Mouse (Mus musculus) gastrocnemius, postnatal 25 days (tissue): ENCODE measurements at regions not wholly inside any gene's neighbourhood (a gene's known extent, or its start where the extent isn't known, plus 50 kb on each side); places are given as distances from the start of the nearest gene placed in this dataset.

Source experiments
- DNase-seq: peaks from one replicate; pipeline ENCODE4 v3.0.0; 2022

DNA sequence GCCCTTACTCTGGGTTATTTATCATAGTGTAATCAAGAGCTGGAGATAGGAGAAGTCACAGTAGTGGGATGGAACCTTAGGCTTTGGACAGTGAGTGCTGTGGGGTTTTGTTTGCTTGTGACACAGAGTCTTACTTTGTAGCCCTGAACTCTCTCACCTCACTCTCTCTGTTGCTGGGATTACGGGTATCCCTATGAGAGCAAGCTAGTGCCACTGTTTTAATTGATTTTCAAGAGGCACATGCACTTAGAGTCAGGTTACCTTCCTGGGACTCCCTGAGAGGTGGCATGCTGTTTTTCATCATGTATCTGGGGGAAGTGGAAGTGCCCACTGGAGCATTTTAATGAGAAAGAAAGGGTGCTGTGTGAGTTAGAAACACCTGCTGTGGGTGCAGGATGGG is 306.0 kb upstream of the Kazn start:
- DNase-seq, result no peak

DNA sequence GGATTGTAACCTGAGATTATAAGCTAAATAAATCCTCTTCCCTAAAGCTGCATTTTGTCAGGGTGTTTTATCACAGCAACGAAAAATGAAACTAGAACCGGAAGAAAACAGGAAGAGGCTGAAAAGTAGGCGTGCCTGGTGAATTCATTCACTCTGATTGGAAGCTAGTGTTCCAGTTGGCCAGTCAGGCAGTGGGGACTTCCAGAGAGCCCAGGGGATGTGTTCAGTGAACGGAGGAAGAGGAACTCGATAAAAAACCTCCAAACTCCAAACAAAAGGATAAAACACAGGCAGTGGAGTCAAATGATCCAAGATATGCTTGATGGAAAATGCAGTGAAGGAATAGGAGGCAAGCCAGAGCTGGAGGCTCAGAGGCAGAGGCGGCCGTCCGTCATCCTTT is 305.5 kb upstream of the Kazn start:
- peak; percentile 11 for DNase-seq

DNA sequence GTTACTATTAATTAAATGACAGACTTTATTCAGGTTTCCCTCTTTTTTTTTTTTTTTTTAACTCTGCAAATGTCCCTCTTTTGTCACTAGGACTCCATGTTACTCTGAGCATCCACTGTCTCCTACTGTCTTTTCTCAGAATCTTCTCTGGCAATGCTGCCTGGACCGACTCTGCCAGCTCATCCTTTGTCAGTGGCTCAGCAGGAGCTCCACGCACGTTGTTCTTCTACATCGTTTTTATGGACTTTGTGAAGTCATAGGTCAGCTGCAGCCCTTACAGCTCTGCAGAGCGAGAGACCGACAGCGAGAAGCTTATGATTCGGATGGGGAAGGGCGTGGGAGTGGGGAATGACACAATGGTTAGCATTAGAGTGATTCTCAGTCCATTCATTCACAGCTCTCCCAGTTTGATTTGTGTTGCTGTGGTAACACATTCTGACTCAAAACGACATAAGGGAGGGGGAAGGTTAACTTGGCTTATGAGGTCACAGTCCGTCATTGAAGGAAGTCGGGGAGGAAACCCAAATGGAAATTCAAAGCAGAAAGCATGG is 300.1 kb upstream of the Kazn start:
- DNase-seq, result no peak

DNA sequence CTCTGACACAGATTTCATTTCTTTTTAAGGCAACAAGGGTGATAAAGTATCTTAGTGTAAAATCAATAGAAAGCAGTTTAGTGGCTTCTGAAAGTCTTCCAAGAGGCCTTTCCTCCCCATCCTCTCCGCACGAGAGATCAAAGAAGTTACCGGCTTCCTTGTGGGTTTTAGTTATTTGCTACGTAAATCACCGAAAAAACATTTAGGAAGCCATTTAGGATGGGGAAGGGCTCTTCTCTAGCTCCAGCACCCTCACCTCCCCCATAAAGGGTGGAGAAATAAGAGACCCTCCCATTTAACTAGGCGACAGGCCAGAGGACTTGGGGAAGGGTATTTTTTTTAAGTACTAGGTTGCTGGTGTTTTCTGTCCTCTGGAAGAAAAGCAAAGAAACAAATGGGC is 287.9 kb upstream of the Kazn start:
- no peak for DNase-seq

DNA sequence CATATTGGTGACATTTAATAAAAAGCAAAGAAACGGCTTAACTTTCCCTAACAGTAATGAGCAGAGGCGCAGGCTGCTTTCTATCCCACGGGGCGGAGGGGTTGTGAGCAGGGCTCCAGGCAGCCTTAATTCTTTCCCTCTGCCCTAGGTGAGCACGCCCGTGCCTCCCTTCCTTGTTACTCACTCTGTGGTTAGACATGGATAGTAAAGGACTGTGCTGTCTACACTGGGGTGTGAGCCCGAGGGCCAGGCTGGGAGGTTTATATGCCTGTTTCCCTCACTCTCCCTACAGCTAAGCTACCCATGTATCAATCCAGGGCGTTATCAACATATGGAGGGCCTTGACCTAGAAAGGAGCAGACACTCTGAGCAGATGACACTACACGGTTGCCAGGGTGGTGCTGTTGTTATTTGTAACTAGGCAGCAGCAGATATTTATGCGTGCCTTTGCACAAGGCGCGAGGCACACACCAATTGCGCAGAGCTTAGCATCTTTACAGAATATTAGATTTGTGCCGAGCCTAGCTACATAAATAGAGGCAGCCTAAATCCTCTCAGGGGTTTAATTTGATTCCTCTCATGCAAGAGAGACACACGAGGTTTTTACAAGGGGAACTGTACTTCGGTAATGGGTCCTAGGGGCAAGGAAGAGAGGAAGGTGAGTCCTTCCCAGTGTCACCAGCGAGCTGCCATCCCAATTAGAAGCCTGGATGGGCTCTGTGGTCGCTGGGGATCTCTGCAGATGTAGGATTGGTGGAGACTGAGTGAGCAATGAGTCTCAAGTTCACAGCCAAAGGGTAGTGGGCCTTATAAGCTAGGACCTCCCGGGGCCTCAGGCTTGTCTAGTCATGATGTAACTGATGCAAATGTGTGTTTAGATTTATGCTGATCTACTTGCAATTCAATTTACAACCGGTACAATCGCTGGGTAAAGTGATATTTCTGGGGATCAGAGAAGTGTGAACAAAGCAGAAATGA is 278.6 kb upstream of the Kazn start:
- DNase-seq, result no peak

DNA sequence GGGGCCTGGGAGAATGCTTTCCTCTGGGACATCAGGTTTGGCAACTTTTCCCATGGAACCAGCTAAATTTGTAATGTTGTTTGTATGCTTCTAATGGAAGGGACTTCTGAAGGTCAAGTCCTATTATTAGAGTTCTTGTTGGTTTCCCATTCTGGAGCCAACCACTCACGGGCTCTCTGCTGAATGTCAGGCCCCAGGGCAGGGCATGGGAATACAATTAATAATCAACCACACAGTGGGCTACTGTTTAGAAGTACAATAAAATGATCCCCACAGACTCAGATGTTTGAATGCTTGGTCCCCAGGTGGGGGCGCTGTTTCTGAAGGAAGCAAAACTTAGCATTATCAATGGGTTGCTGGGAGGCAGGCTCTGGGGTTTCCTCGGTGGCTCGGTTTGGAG is 275.6 kb upstream of the Kazn start:
- no peak for DNase-seq

DNA sequence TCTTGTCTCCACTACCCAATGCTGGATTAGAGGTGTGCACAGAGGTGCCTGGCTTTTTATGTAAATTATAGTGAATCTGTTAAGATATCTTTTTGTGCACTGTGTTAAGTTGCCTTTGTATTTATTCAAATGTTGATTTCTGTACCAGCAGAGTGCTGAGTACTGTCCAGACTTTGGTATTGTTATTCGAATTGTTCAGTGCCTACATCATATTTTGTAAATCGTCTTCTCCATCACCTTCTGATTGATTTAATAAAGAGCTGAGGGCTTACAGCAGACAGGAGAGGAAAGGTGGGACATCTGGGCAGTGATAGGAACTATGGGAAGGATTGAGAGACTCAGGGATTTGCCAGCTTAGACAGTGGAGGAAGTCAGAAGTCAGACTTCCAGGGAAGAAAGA is 270.2 kb upstream of the Kazn start:
- DNase-seq, result no peak

DNA sequence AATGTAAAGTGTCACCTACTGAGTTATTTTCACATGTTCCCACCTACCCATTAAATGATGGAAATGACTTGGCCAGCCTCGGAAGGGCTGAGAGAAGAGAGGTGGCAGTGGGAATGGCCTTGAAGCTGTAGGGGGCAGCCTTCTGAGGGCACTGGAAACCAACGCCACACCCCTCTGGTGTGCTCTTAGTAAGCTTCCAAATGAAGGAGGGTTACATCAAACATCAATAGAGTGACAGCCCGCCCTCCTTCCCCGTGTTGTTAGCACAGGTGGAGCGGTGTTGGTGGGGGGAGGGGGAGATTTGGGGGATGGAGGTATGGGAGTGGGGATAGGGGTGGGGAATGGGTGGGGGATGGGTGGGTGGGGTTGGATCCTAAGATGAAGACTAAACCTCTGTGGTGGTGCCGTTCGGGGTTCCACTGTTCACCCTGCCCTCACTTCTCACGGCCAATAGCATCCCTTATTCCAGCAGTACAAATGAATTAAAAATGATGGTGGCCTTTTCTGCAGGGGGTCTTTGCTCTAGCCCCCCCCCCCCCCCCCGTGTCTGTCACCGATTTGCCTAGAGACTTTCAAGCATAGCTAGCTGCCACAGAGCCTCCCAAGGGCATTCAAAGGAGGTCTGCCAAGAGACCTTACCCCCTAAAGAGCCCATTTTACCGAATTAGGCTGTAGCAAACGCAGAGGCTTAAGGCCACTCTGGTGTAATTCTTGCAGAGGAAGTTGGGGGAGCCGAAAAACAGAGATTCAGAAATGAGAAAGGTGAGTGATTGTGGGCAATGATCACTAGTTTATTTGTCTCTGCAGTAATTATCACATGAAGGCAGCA is 267.4 kb upstream of the Kazn start:
- DNase-seq, result no peak

DNA sequence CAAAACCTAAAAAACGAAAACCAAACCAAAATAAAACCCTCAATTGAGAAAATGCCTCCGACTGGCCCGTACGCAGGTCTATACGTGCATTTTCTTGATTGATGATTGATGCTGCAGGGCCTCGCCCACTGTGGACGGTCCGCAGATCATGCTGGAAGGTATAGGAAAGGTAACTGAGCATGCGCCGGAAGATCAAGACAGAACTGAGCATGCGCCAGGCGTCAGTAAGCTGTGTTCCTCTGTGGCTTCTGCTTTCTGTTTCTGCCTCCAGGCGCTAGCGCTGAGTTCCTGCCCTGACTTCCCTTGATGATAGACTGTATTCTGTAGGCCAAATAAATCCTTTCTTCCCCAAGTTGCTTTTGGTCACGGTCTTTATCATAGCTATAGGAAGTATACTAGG is 264.6 kb upstream of the Kazn start:
- DNase-seq, result no peak

DNA sequence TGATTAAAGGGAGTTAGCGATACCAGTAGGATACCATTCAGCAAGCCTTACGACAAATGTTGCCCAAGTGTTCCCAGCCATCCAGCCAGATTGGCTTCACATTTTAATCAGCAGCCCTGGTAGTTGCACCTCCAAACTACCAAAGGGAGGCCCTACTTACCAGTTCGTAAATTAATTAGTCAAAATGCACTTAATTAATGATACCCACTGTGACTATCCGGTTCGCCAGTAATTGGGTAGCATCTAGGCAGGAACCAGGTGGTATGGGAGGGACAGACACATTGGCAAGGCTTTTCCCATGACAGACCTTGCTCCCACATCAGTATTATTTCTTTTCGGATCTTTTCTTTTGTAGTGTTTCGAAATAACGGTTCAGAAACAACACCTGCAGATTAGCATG is 262.0 kb upstream of the Kazn start:
- DNase-seq, result no peak

DNA sequence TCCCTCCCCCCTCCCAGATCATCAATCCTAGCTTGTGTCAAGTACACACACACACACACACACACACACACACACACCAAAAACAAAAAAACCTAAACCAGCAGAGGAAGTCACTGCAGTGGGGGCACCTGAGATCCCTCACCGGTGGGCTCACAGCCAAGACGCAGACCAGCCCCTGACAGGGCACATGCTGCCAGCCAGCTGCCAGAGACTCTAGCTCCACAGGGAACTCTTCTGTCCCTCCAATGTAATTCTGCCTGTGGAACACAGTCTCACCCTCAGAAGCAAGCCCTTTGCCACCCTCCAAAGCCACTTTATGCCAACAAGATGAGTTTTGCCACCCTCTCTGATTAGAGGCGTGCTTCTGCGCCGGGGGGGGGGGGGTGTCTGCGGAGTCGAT is 261.3 kb upstream of the Kazn start:
- no peak for DNase-seq

DNA sequence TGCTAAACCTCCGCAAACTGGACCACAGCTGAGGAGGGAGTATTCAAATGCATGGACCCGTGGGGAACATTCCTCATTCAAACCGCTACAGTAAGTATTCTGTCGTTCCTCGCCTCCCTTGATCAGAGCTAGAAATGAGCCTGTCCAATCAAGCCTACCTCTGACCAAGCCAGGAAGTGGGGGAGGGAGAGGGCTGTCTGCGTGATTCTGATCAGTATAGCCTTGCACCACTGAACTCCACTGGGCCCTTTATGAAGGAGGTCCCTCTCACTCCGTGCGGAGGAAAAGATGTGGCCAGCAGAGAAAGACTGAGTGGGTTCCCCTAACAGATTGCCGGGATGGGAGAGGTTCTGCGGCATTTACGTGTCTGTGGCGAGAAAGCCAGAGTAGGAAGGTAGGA is 257.4 kb upstream of the Kazn start:
- no peak for DNase-seq

DNA sequence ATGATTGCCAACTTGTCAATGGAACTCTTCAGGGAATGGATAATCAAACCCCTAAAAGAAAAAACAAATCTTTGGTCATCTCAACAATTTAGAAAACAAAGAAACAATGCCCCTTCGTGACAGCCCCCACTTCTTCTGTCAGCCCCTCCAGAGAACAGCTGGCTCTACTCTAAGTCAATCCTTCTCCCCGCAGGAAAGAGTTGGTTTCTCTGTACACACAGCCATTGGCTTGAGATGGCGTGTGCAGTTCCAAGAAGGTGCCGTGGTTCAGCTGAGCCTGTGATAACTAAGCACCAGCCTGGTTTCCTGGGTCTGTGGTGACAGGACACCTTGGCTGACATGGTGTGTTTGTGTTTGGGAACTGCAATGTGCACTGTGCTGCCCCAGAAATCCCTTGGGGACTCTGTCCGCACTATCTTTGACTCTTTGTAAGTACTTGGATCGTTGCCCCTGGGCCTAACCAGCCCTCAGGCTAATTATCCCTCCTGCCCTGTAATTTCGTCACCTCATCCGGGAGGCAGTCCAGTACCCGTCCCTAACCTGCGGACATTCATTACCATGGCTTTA is 253.8 kb upstream of the Kazn start:
- DNase-seq, result no peak

DNA sequence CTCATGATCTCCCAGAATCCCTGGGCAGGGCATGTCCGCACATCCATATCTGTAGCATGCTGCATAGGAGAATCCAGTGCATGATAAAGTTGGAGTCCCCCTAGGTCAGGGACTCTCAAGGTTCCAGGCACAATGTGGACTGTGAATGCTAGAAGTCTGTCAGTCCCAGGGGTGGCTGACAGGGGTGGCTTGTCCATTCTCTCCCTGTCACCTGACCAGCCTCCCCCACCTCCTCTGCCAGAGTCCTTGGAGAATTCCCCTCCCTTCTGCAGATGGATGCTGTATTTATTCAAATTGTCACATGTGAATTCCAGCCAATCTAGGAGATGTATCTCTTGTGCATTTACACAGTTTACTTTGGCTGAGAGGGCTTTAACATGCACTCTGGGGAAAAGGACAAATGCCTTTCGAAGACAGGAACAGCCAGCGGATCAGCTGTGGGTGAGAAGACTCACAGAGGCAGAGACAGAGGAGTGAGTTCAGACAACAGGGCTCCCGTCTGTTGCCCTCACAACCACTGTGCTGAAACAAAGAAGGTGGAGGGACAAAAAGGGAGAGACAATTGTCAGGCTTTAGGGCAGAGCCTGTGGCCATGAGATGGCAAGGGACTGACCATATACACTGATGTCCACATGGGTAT is 246.7 kb upstream of the Kazn start:
- DNase-seq, result no peak

DNA sequence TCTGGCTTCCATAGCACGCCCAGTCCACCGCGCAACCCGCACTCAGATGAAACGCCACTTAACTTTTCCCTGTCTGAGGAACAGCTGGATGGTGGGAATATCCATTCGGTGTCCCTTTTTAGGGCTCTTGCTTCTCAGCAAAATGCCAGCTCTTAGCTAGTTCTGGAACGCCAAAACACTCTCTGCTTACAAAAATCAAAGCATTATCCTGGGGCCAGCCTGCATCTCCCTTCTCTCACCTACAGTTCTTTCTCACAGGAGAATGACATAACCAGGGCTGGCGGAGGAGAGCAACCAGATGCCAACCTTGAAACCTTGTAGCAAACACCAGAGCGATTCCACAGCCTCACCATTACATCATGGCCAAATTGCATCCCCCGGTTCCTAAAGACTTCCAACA is 236.4 kb upstream of the Kazn start:
- DNase-seq, result no peak

DNA sequence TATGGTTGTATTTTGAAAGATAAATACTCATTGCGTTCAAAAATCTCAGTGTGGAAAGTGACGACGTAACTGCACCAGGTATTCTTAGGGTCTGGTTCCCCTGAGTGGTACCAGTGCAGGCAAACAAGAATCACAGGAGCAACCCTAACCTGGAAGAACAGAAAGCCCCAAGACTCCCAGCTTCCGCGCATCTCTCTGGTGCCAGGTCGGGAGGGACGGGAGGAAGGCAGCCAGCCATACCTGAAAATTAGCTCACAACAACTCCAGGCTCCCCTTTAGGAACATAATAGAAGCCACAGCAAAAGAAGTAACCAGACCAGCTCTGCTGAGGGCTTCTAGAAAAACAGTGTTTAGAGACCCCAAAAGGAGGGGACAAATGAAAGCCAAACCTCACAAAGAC is 235.4 kb upstream of the Kazn start:
- DNase-seq, result no peak

DNA sequence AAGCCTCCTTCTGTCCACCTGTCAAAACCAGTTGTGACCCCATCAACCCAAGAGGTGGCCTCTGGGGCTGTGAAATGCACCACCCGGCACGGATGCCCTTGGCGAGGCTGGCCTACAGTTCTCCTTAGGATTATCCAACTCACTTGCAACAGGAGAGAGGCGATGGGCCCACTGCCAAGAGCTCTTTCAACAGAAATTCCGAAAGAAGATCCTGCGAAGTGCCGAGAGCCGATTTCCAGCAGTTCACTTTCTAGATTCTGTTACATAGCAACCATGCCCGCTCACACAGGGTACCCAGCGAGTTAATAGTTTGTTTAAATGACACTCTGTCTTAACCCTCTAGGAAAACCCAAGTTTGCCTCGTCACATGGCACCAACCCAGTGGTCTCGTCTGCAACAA is 234.8 kb upstream of the Kazn start:
- DNase-seq, result no peak

DNA sequence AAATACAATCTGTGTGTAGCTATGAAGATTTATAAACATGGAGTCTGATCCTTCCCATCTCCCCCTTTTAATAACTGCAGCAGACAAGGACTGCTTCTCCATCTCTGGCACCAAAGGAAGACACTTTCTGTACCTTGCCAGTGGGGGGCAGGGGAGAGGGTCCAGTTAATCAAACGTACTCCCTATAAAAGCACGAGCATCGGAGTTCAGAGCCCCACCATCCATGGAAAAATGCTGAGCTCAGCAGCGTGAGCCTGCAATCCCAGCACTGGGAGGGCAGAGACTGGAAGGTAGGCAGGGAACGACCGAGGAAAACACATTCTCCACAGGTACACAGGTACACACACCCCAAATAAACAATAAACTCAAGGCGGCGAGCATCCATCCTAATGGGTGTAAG is 234.1 kb upstream of the Kazn start:
- no peak for DNase-seq

DNA sequence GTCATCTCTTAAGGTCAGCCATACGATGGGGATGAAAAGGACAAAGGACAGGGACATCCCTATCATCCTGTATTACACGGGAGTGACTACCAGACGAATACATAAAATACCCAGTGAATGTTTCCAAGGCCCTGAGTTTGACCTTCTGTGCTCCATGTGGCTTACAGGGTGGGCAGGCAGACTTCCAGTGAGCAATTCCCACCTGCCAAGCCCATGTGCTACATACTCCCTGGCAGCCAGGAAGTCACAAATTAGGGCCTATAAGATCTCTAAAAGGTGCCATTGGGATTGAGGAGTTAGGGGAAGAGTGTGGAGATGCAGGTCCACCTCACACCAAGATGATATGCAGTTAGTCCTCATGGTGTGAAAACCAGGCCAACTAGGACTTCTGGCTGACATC is 233.1 kb upstream of the Kazn start:
- no peak for DNase-seq

DNA sequence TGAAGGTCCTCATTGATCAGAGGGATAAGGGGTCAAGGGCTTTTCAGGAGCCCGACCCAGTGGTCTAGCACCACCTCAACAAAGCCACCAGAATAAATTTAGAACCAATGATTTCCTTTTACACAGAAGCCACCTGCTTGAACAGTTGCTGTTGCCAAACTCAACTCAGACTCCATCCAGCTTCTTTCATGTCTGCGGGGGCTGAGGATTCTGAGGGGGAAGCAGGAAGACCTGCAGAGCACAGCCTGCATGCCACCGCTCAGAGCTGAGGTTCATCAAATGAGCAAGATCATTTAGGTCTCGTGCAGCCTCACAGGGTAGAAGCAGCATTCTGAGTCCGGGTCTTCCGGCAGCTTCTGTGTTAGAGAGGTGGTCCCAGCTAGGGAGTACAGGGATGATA is 231.6 kb upstream of the Kazn start:
- DNase-seq, result no peak

DNA sequence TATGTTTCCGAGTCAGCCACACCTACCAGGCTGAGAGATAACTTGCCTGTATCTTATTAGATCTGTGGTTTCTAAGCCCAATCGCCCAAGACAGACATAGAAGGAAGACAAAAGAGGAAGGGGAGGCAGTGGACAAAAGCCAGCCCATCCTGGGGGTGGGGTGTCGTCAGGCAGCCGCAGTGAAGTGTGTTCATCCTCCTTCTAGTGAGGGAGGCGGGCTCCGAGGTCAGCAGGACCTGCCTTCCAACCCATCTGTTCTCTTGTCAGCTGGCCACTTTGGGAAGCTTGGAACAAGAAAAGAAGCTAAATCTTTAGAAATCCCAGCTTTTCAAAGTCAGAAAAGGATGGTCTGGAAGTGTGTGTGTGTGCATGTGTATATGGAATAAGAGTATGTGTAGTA is 228.7 kb upstream of the Kazn start:
- no peak for DNase-seq

DNA sequence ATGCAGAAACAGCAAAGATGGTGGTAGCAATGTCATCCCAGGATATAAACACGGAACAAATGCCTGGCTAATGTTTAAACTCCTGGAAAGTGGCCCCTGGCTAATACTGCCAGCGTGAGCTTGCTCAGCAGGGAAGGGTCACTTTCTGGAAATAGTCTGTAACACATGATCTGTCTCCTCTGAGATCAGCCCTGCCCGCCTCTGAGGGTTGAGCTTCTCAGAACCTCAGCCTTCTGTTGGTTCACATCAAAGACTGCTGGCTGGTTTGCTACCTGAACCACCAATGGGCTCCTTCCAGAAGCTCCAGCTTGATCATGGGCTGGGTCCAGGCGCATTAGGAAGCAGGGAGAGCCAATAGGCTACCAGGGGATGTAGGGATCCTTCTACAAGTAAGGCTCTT is 226.0 kb upstream of the Kazn start:
- DNase-seq, result no peak
